Mouse (Mus musculus): ENCODE measurements around the gene Kpna1.

- no peak for TF ChIP-seq EP300 (IDR thresholded peaks at IDR 0.05; ENCODE audit: low read depth)
- TF ChIP-seq CTCF (IDR thresholded peaks at IDR 0.05; ENCODE audit: low read depth), result no peak
These were observed 14.8 kb downstream of the Kpna1 start for GRCm38 (mm10) chr16:35993316-35993715.

Data from heart, postnatal 0 days (tissue).